Mouse (Mus musculus): ENCODE measurements at regions not wholly inside any gene's neighbourhood (a gene's known extent, or its start where the extent isn't known, plus 50 kb on each side); places are given as distances from the start of the nearest gene placed in this dataset.

GRCm38 (mm10) chr2:50964062-50964461 lies 184.8 kb downstream of the Rnd3 start:
- Histone ChIP-seq H3K4me3 (replicated peaks; ENCODE audit: low read length) (no peak overlapping the region), H3K4me1 (ENCODE audit: control insufficient read depth, insufficient read depth, low read length) (no peaks in the 10 kb centered on the region), H3K4me2 (replicated peaks; ENCODE audit: low read depth, low read length, severe bottlenecking) (no peak overlapping the region), H3K36me3 (ENCODE audit: control insufficient read depth, insufficient read depth, low read length) (no peaks in the 10 kb centered on the region), H3K27me3 (ENCODE audit: control insufficient read depth, insufficient read depth, low read length) (no peaks in the 10 kb centered on the region), H3K27ac (replicated peaks; ENCODE audit: low read depth, low read length) (no peak overlapping the region), H3K9me3 (ENCODE audit: control insufficient read depth, low read length) (no peaks in the 10 kb centered on the region), H3K9ac (ENCODE audit: low read depth, low read length, severe bottlenecking) (no peak overlapping the region)
- ATAC-seq (ENCODE audit: low FRiP score, low read depth) = no peak
- 69% methylated on average over 3 of the region's 3 CpGs for WGBS
- no peak for TF ChIP-seq POLR2A (IDR thresholded peaks at IDR 0.05; ENCODE audit: borderline replicate concordance, extremely low read depth, insufficient read depth, insufficient read length)
- DNase-seq (ENCODE audit: low spot score) = no peak

GRCm38 (mm10) chr2:50961049-50961448 lies 187.9 kb downstream of the Rnd3 start:
- DNase-seq (ENCODE audit: low spot score) = no peak
- H3K4me1 ChIP-seq (ENCODE audit: control insufficient read depth, insufficient read depth, low read length) = no peaks in the 10 kb centered on the region
- WGBS = 44% methylated on average over 4 of the region's 4 CpGs
- H3K4me2 ChIP-seq (replicated peaks; ENCODE audit: low read depth, low read length, severe bottlenecking) = no peak overlapping the region
- H3K9ac ChIP-seq (ENCODE audit: low read depth, low read length, severe bottlenecking) = no peak overlapping the region
- TF ChIP-seq POLR2A (IDR thresholded peaks at IDR 0.05; ENCODE audit: borderline replicate concordance, extremely low read depth, insufficient read depth, insufficient read length) = no peak
- H3K4me3 ChIP-seq (replicated peaks; ENCODE audit: low read length) = no peak overlapping the region
- no peaks in the 10 kb centered on the region for H3K27me3 ChIP-seq (ENCODE audit: control insufficient read depth, insufficient read depth, low read length)
- H3K27ac ChIP-seq (replicated peaks; ENCODE audit: low read depth, low read length) = no peak overlapping the region
- ATAC-seq (ENCODE audit: low FRiP score, low read depth) = no peak
- no peaks in the 10 kb centered on the region for H3K36me3 ChIP-seq (ENCODE audit: control insufficient read depth, insufficient read depth, low read length)
- no peaks in the 10 kb centered on the region for H3K9me3 ChIP-seq (ENCODE audit: control insufficient read depth, low read length)

DNA sequence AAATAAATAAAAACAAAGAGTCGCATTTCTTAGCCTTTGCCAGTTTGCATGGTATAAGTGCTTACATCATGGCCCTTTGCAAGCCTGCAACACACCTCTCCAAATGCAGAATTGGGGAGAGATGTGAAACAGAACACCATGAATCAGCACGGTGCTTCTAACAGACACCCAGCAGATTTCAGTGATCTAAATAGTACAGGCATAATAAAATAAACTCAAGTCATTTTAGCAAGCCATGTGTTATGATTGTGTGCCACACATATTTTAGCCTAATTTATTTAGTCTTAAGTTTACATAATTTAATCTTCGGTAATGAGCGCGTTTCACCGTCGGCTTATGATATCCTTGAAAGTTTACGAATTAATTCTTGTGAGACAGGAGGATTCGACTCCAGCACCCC lies 189.6 kb downstream of the Rnd3 start:
- 89% methylated on average over 9 of the region's 9 CpGs for WGBS
- ATAC-seq (ENCODE audit: low FRiP score, low read depth) (no peak), DNase-seq (ENCODE audit: low spot score) (no peak)
- Histone ChIP-seq H3K4me2 (replicated peaks; ENCODE audit: low read depth, low read length, severe bottlenecking) (no peak overlapping the region), H3K4me1 (ENCODE audit: control insufficient read depth, insufficient read depth, low read length) (no peaks in the 10 kb centered on the region), H3K27ac (replicated peaks; ENCODE audit: low read depth, low read length) (no peak overlapping the region), H3K27me3 (ENCODE audit: control insufficient read depth, insufficient read depth, low read length) (no peaks in the 10 kb centered on the region), H3K36me3 (ENCODE audit: control insufficient read depth, insufficient read depth, low read length) (no peaks in the 10 kb centered on the region), H3K4me3 (replicated peaks; ENCODE audit: low read length) (no peak overlapping the region), H3K9ac (ENCODE audit: low read depth, low read length, severe bottlenecking) (no peak overlapping the region), H3K9me3 (ENCODE audit: control insufficient read depth, low read length) (no peaks in the 10 kb centered on the region)
- TF ChIP-seq POLR2A (IDR thresholded peaks at IDR 0.05; ENCODE audit: borderline replicate concordance, extremely low read depth, insufficient read depth, insufficient read length) = no peak

DNA sequence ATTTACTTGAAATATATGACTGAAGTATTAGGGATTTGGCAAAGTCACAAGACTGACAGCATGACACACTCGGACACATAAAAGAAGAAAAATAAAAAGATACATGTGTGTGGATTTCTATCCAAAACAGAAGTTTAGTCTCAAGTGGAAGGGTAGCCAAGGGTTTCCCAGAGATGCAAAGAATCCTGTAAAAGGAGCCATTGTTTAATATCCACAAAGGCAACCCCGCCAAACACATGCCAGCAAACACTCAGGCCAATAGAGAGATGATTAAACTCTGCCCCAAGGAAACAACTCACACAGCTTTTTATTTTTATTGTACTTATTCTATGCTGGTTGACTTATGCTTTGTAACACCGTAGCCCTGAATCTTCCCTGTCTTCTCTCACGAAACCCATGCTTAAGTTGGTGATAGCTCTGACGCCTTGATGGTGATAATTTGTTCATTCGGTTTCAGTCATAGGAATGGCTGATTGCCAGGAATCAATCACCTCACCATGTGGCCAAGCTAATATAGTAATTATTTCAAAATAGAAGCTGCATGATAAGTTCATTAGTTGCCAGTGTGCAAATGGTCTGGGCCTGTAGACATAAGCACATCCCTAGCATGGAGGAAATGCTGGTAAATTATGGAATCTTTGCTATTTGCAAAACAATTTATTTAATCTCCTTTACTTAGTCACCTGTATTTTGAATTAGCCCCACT lies 194.4 kb downstream of the Rnd3 start:
- DNase-seq (ENCODE audit: low spot score) = no peak
- Histone ChIP-seq H3K4me3 (replicated peaks; ENCODE audit: low read length) (no peak overlapping the region), H3K36me3 (ENCODE audit: control insufficient read depth, insufficient read depth, low read length) (no peaks in the 10 kb centered on the region), H3K9ac (ENCODE audit: low read depth, low read length, severe bottlenecking) (no peak overlapping the region), H3K4me2 (replicated peaks; ENCODE audit: low read depth, low read length, severe bottlenecking) (no peak overlapping the region), H3K27ac (replicated peaks; ENCODE audit: low read depth, low read length) (no peak overlapping the region), H3K27me3 (ENCODE audit: control insufficient read depth, insufficient read depth, low read length) (no peaks in the 10 kb centered on the region), H3K9me3 (ENCODE audit: control insufficient read depth, low read length) (no peaks in the 10 kb centered on the region), H3K4me1 (ENCODE audit: control insufficient read depth, insufficient read depth, low read length) (peaks cover 4% of the 10 kb centered on the region; the same call in 1 of the 2 replicates)
- WGBS = 61% methylated on average over 6 of the region's 6 CpGs
- ATAC-seq (ENCODE audit: low FRiP score, low read depth) = no peak
- no peak for TF ChIP-seq POLR2A (IDR thresholded peaks at IDR 0.05; ENCODE audit: borderline replicate concordance, extremely low read depth, insufficient read depth, insufficient read length)

DNA sequence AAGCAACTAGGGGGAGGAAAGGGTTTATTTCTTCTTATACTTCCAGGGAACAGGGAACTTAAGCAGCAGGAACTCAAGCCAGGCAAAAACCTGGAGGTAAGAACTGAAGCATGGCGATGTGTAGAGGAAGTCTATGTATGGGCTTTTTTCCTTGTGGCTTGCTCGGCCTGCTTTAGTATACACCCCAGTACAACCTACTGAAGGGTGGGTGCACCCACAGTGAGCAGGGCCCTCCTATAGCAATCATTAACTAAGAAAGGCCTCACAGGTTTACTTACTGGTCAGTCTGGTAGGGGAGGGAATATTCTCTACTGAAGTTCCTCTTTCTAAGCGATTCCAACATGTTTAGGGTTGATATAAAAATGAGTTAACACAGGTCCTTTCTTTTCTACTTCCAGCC lies 197.9 kb downstream of the Rnd3 start:
- Histone ChIP-seq H3K27me3 (ENCODE audit: control insufficient read depth, insufficient read depth, low read length) (no peaks in the 10 kb centered on the region), H3K4me3 (replicated peaks; ENCODE audit: low read length) (no peak overlapping the region), H3K4me2 (replicated peaks; ENCODE audit: low read depth, low read length, severe bottlenecking) (no peak overlapping the region), H3K36me3 (ENCODE audit: control insufficient read depth, insufficient read depth, low read length) (no peaks in the 10 kb centered on the region), H3K4me1 (ENCODE audit: control insufficient read depth, insufficient read depth, low read length) (peaks cover 4% of the 10 kb centered on the region; the same call in 1 of the 2 replicates), H3K27ac (replicated peaks; ENCODE audit: low read depth, low read length) (no peak overlapping the region), H3K9ac (ENCODE audit: low read depth, low read length, severe bottlenecking) (no peak overlapping the region), H3K9me3 (ENCODE audit: control insufficient read depth, low read length) (no peaks in the 10 kb centered on the region)
- WGBS = 90% methylated on average over 3 of the region's 3 CpGs
- no peak for TF ChIP-seq POLR2A (IDR thresholded peaks at IDR 0.05; ENCODE audit: borderline replicate concordance, extremely low read depth, insufficient read depth, insufficient read length)
- ATAC-seq (ENCODE audit: low FRiP score, low read depth) = no peak
- no peak for DNase-seq (ENCODE audit: low spot score)
